Mouse (Mus musculus): ENCODE data around the gene Usp17ld. TPM values are rescaled to one million over a fixed set of nuclear protein-coding genes. Genes with fewer than 3 reads are reported as not detected.
"Not testable (repeated sequence)": the region's sequence is repeated elsewhere in the genome, so short reads cannot be mapped to it uniquely, and the experiment has no call there.

The Usp17ld gene
- not detected in 2 replicates for polyA plus RNA-seq (2015; fragmentation: Nextera tagmentation; extraction: Ambion mirVana)

DNA sequence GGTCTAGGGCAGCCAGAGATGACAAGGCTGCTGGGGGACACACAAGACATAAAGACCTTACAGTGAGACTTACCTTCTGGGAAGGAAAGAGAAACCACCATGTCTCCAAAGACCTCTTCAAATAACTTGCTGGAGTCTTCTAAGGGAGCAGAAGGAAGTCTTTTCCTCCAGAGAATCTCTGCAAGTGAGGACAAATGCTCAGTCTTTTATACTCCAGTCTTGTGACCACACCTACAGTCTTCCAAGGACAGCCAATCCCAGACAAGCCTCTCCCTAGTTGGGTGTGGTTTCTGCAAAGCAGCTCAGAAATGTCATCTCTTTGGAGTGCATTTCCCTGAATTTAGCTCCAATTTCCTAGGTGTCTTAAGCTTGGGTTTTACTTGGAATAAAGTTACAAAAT, at the start of gene Usp17ld:
TSS of gene Usp17ld (minus strand) at position 101 of the 400 bp plus-strand sequence.
- ATAC-seq (ENCODE audit: low FRiP score, low TSS enrichment); H3K27ac ChIP-seq (ENCODE audit: low read length); H3K4me3 ChIP-seq (ENCODE audit: low read length); H3K4me2 ChIP-seq (replicated peaks; ENCODE audit: low read depth, low read length); H3K4me1 ChIP-seq (ENCODE audit: insufficient read depth, low read length); H3K9me3 ChIP-seq (ENCODE audit: low read length); H3K36me3 ChIP-seq (ENCODE audit: insufficient read depth, low read length); H3K9ac ChIP-seq (replicated peaks; ENCODE audit: low read length); H3K27me3 ChIP-seq (ENCODE audit: insufficient read depth, low read length): not testable (repeated sequence)

- no peaks in the 10 kb centered on the region for H3K27me3 ChIP-seq (ENCODE audit: insufficient read depth, low read length)
- no peak for ATAC-seq (ENCODE audit: low FRiP score, low TSS enrichment)
- no peak within 1 kb of the TSS for H3K4me2 ChIP-seq (replicated peaks; ENCODE audit: low read depth, low read length)
Measured at GRCm38 (mm10) chr7:103216696-103217095, 35.6 kb downstream of the Usp17ld start, which contains the start of gene Olfr594. Olfr594 (plus strand) TSS chr7:103216996.

DNA sequence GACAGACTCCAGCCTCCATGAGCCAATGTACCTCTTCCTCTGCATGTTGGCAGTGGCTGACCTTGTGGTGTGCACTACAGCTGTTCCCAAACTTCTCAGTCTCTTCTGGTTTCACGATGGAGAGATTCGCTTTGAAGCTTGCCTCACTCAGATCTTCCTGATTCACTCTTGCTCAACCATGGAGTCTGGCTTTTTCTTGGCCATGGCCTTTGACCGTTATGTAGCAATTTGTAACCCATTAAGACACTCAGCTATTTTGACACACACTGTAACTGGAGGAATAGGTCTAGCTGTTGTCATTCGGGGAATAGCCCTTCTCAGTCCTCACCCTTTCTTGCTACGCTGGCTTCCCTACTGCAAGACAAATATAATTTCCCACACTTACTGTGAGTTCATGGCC, 40.3 kb downstream of the Usp17ld start:
- not testable (repeated sequence) for H3K27ac ChIP-seq (ENCODE audit: low read length); H3K9me3 ChIP-seq (ENCODE audit: low read length); H3K9ac ChIP-seq (replicated peaks; ENCODE audit: low read length); H3K4me1 ChIP-seq (ENCODE audit: insufficient read depth, low read length); H3K4me2 ChIP-seq (replicated peaks; ENCODE audit: low read depth, low read length); H3K27me3 ChIP-seq (ENCODE audit: insufficient read depth, low read length); H3K36me3 ChIP-seq (ENCODE audit: insufficient read depth, low read length); H3K4me3 ChIP-seq (ENCODE audit: low read length); ATAC-seq (ENCODE audit: low FRiP score, low TSS enrichment)
- WGBS, result 86% methylated on average over 5 of the region's 5 CpGs

More at GRCm38 (mm10) chr7:103216696-103217095, 35.6 kb downstream of the Usp17ld start, which contains the start of gene Olfr594:
- no peak within 1 kb of the TSS for H3K27ac ChIP-seq (ENCODE audit: low read length)
- H3K36me3 ChIP-seq (ENCODE audit: insufficient read depth, low read length), result no peaks in the 10 kb centered on the region
- H3K9me3 ChIP-seq (ENCODE audit: low read length), result no peaks in the 10 kb centered on the region
- no peaks in the 10 kb centered on the region for H3K4me1 ChIP-seq (ENCODE audit: insufficient read depth, low read length)
- H3K9ac ChIP-seq (replicated peaks; ENCODE audit: low read length), result no peak within 1 kb of the TSS
- no peak within 1 kb of the TSS for H3K4me3 ChIP-seq (ENCODE audit: low read length)

DNA sequence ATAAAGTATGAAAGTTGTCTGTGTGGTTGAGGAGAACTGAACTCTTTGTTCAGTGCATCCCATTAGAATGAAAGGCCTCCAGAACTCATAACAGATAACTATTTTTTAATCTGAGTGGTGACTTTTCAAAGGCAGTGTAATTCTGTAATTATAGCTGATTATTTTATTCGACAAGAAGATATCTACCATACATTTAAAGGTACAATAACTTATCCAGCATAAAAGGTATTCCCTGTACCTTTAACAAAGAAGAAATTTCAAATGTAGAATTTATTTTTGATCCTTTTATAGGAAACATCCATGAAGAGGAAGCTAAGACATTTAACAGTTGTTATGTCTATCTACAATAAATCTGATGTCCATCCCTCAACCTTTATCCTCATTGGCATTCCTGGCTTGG, 40.7 kb downstream of the Usp17ld start, which contains the start of gene Olfr593:
TSS of gene Olfr593 (plus strand) at position 301 of the 400 bp plus-strand sequence.
- 77% methylated on average over 1 of the region's 1 CpGs for WGBS
- Histone ChIP-seq H3K4me2 (replicated peaks; ENCODE audit: low read depth, low read length) (no peak within 1 kb of the TSS), H3K9me3 (ENCODE audit: low read length) (no peaks in the 10 kb centered on the region), H3K9ac (replicated peaks; ENCODE audit: low read length) (no peak within 1 kb of the TSS), H3K27ac (ENCODE audit: low read length) (no peak within 1 kb of the TSS), H3K4me3 (ENCODE audit: low read length) (no peak within 1 kb of the TSS), H3K27me3 (ENCODE audit: insufficient read depth, low read length) (no peaks in the 10 kb centered on the region), H3K4me1 (ENCODE audit: insufficient read depth, low read length) (no peaks in the 10 kb centered on the region), H3K36me3 (ENCODE audit: insufficient read depth, low read length) (no peaks in the 10 kb centered on the region)
- no peak for ATAC-seq (ENCODE audit: low FRiP score, low TSS enrichment)

Small RNAs within 50 kb of the gene (microRNA-seq; reads per million reads assigned to microRNA genes)
- not detected for gene Gm23550
- not detected for gene Gm25171

Other genes starting within 250 kb of the Usp17ld start
- gene Olfr582, start 214.5 kb downstream of the Usp17ld start, polyA plus RNA-seq (2015; fragmentation: Nextera tagmentation; extraction: Ambion mirVana), result not detected in 2 replicates
- gene Olfr583, start 201.2 kb downstream of the Usp17ld start, polyA plus RNA-seq (2015; fragmentation: Nextera tagmentation; extraction: Ambion mirVana), result not detected in 2 replicates
- gene Olfr584, start 170.6 kb downstream of the Usp17ld start, polyA plus RNA-seq (2015; fragmentation: Nextera tagmentation; extraction: Ambion mirVana), result not detected in 2 replicates
- gene Olfr585, start 154.8 kb downstream of the Usp17ld start, polyA plus RNA-seq (2015; fragmentation: Nextera tagmentation; extraction: Ambion mirVana), result not detected in 2 replicates
- gene Olfr586, start 126.9 kb downstream of the Usp17ld start, polyA plus RNA-seq (2015; fragmentation: Nextera tagmentation; extraction: Ambion mirVana), result not detected in 2 replicates
- not detected in 2 replicates for gene Olfr588-ps1, start 111.6 kb downstream of the Usp17ld start, polyA plus RNA-seq (2015; fragmentation: Nextera tagmentation; extraction: Ambion mirVana)
- gene Olfr589, start 96.1 kb downstream of the Usp17ld start, polyA plus RNA-seq (2015; fragmentation: Nextera tagmentation; extraction: Ambion mirVana), result not detected in 2 replicates
- not detected in 2 replicates for gene Olfr591, start 74.2 kb downstream of the Usp17ld start, polyA plus RNA-seq (2015; fragmentation: Nextera tagmentation; extraction: Ambion mirVana)
- not detected in 2 replicates for gene Olfr592, start 67.7 kb downstream of the Usp17ld start, polyA plus RNA-seq (2015; fragmentation: Nextera tagmentation; extraction: Ambion mirVana)
- not detected in 2 replicates for gene Olfr593, start 40.6 kb downstream of the Usp17ld start, polyA plus RNA-seq (2015; fragmentation: Nextera tagmentation; extraction: Ambion mirVana)
- not detected in 2 replicates for gene Olfr594, start 35.5 kb downstream of the Usp17ld start, polyA plus RNA-seq (2015; fragmentation: Nextera tagmentation; extraction: Ambion mirVana)
- not detected in 2 replicates for gene Olfr596, start 53.1 kb upstream of the Usp17ld start, polyA plus RNA-seq (2015; fragmentation: Nextera tagmentation; extraction: Ambion mirVana)
- gene Olfr597, start 63.8 kb upstream of the Usp17ld start, polyA plus RNA-seq (2015; fragmentation: Nextera tagmentation; extraction: Ambion mirVana), result not detected in 2 replicates
- not detected in 2 replicates for gene Olfr598, start 71.1 kb upstream of the Usp17ld start, polyA plus RNA-seq (2015; fragmentation: Nextera tagmentation; extraction: Ambion mirVana)
- not detected in 2 replicates for gene Olfr599, start 83.4 kb upstream of the Usp17ld start, polyA plus RNA-seq (2015; fragmentation: Nextera tagmentation; extraction: Ambion mirVana)
- not detected in 2 replicates for gene Olfr600, start 97.2 kb upstream of the Usp17ld start, polyA plus RNA-seq (2015; fragmentation: Nextera tagmentation; extraction: Ambion mirVana)
- not detected in 2 replicates for gene Olfr601, start 110.2 kb upstream of the Usp17ld start, polyA plus RNA-seq (2015; fragmentation: Nextera tagmentation; extraction: Ambion mirVana)
- gene Olfr603, start 133.7 kb upstream of the Usp17ld start, polyA plus RNA-seq (2015; fragmentation: Nextera tagmentation; extraction: Ambion mirVana), result not detected in 2 replicates
- gene Usp17lc, start 162.6 kb upstream of the Usp17ld start, polyA plus RNA-seq (2015; fragmentation: Nextera tagmentation; extraction: Ambion mirVana), result not detected in 2 replicates
- not detected in 2 replicates for gene Olfr605, start 192.9 kb upstream of the Usp17ld start, polyA plus RNA-seq (2015; fragmentation: Nextera tagmentation; extraction: Ambion mirVana)
- not detected in 2 replicates for gene Olfr606, start 196.5 kb upstream of the Usp17ld start, polyA plus RNA-seq (2015; fragmentation: Nextera tagmentation; extraction: Ambion mirVana)
- gene Olfr607, start 211.6 kb upstream of the Usp17ld start, polyA plus RNA-seq (2015; fragmentation: Nextera tagmentation; extraction: Ambion mirVana), result not detected in 2 replicates
- not detected in 2 replicates for gene Olfr608, start 217.4 kb upstream of the Usp17ld start, polyA plus RNA-seq (2015; fragmentation: Nextera tagmentation; extraction: Ambion mirVana)
- not detected in 2 replicates for gene Olfr609, start 245.6 kb upstream of the Usp17ld start, polyA plus RNA-seq (2015; fragmentation: Nextera tagmentation; extraction: Ambion mirVana)